Mouse (Mus musculus) MEL (cell line): ENCODE results near the gene Ero1l. TPM values are rescaled to one million over a fixed set of nuclear protein-coding genes. Genes with fewer than 3 reads are reported as not detected.

Experiments
- DNase-seq: peaks from one replicate; pipeline ENCODE4 v3.0.0; 2011; ENCODE audit warnings: low read depth, low spot score
- H3K27ac ChIP-seq: 2 replicates; pipeline ENCODE4 v1.5.1; 2012; ENCODE audit warnings: low read depth, mild to moderate bottlenecking, control low read depth, low read length, moderate library complexity; ENCODE audit not compliant: control insufficient read depth
- H3K27me3 ChIP-seq, 2 experiments: fragments of 150-350 bp in 1 of 2; sonication (generic) in 1 of 2; 2 replicates each; pipeline ENCODE4 v1.6.1; 2012; ENCODE audit warnings: low read length in 2 of 2, mild to moderate bottlenecking in 2 of 2, improper control_type of control experiment in 1 of 2, moderate library complexity in 1 of 2; ENCODE audit not compliant: insufficient read depth in 2 of 2, control insufficient read depth in 1 of 2
- H3K36me3 ChIP-seq, 2 experiments: 2 replicates each; pipeline ENCODE4 v1.6.1; 2012 to 2014; ENCODE audit warnings: low read length in 2 of 2, improper control_type of control experiment in 1 of 2, inconsistent platforms in 1 of 2, mild to moderate bottlenecking in 1 of 2; ENCODE audit not compliant: insufficient read depth in 2 of 2, control insufficient read depth in 1 of 2
- H3K4me1 ChIP-seq, 2 experiments: fragments of 150-350 bp in 1 of 2; sonication (generic) in 1 of 2; 2 replicates each; pipeline ENCODE4 v1.6.1; 2012; ENCODE audit warnings: low read length in 2 of 2, improper control_type of control experiment in 1 of 2, mild to moderate bottlenecking in 1 of 2; ENCODE audit not compliant: insufficient read depth in 2 of 2, control insufficient read depth in 1 of 2
- H3K4me3 ChIP-seq, 2 experiments: fragments of 150-350 bp in 1 of 2; sonication (generic) in 1 of 2; 2 replicates each; pipeline ENCODE4 v1.5.1; 2012; ENCODE audit warnings: low read depth in 2 of 2, low read length in 2 of 2, mild to moderate bottlenecking in 2 of 2, moderate library complexity in 2 of 2, control low read depth in 1 of 2, improper control_type of control experiment in 1 of 2; ENCODE audit not compliant: control insufficient read depth in 1 of 2, insufficient read depth in 1 of 2
- H3K79me2 ChIP-seq: 2 replicates; pipeline ENCODE4 v1.6.1; 2012; ENCODE audit warnings: mild to moderate bottlenecking, low read length, moderate library complexity; ENCODE audit not compliant: control insufficient read depth, poor library complexity, insufficient read depth
- H3K9ac ChIP-seq: 2 replicates; pipeline ENCODE4 v1.6.1; 2012; ENCODE audit warnings: low read depth, mild to moderate bottlenecking, control low read depth, low read length, moderate library complexity; ENCODE audit not compliant: control insufficient read depth, poor library complexity, severe bottlenecking
- H3K9me3 ChIP-seq: fragments of 150-350 bp; sonication (generic); replicated peaks from 2 replicates; pipeline ENCODE4 v1.6.1; 2012; ENCODE audit warnings: mild to moderate bottlenecking, low read length, improper control_type of control experiment, moderate library complexity; ENCODE audit not compliant: insufficient read depth
- CHD1 ChIP-seq: IDR thresholded peaks from 2 replicates; pipeline ENCODE4 v1.6.1; 2012; ENCODE audit warnings: low read depth, mild to moderate bottlenecking, inconsistent platforms, low read length, improper control_type of control experiment
- CHD2 ChIP-seq: IDR thresholded peaks from 2 replicates; pipeline ENCODE4 v1.6.1; 2011; ENCODE audit warnings: low read length, improper control_type of control experiment
- ELF1 ChIP-seq: IDR thresholded peaks from 2 replicates; pipeline ENCODE4 v1.6.1; 2014; ENCODE audit warnings: low read depth, mild to moderate bottlenecking, inconsistent platforms, low read length, improper control_type of control experiment, moderate library complexity
- ETS1 ChIP-seq: IDR thresholded peaks from 2 replicates; pipeline ENCODE4 v1.6.1; 2012; ENCODE audit warnings: low read depth, mild to moderate bottlenecking, inconsistent platforms, low read length, improper control_type of control experiment, moderate library complexity
- GABPA ChIP-seq: IDR thresholded peaks from 2 replicates; pipeline ENCODE4 v1.6.1; 2012; ENCODE audit warnings: low read depth, mild to moderate bottlenecking, inconsistent platforms, low read length, improper control_type of control experiment, moderate library complexity
- HCFC1 ChIP-seq: IDR thresholded peaks from 2 replicates; pipeline ENCODE4 v1.6.1; 2012; ENCODE audit warnings: low read depth, mild to moderate bottlenecking, inconsistent platforms, low read length, improper control_type of control experiment, moderate library complexity
- KAT2A ChIP-seq: conservative IDR thresholded peaks from 2 replicates; pipeline ENCODE4 v1.6.1; 2012; ENCODE audit warnings: low read depth, low read length, improper control_type of control experiment, inconsistent platforms
- MAX ChIP-seq: IDR thresholded peaks from 2 replicates; pipeline ENCODE4 v1.6.1; 2011; ENCODE audit warnings: low read length, improper control_type of control experiment
- MAZ ChIP-seq: IDR thresholded peaks from 2 replicates; pipeline ENCODE4 v1.6.1; 2012; ENCODE audit warnings: low read depth, mild to moderate bottlenecking, inconsistent platforms, low read length, improper control_type of control experiment
- MXI1 ChIP-seq: IDR thresholded peaks from 2 replicates; pipeline ENCODE4 v1.6.1; 2011; ENCODE audit warnings: mild to moderate bottlenecking, low read depth, low read length, improper control_type of control experiment
- NELFE ChIP-seq: IDR thresholded peaks from 2 replicates; pipeline ENCODE4 v1.6.1; 2011; ENCODE audit warnings: low read depth, low read length, improper control_type of control experiment
- NRF1 ChIP-seq: IDR thresholded peaks from 2 replicates; pipeline ENCODE4 v1.6.1; 2014; ENCODE audit warnings: low read depth, mild to moderate bottlenecking, inconsistent platforms, low read length, improper control_type of control experiment, moderate library complexity; ENCODE audit not compliant: poor library complexity, insufficient read depth, severe bottlenecking
- POLR2A ChIP-seq, 2 experiments: IDR thresholded peaks; 2 replicates each; pipeline ENCODE4 v1.6.1; 2011 to 2012; ENCODE audit warnings: low read length in 2 of 2, mild to moderate bottlenecking in 2 of 2, control low read depth in 1 of 2, improper control_type of control experiment in 1 of 2, low read depth in 1 of 2, moderate library complexity in 1 of 2; ENCODE audit not compliant: control insufficient read depth in 1 of 2, insufficient read depth in 1 of 2, poor library complexity in 1 of 2
- POLR2AphosphoS2 ChIP-seq: IDR thresholded peaks from 2 replicates; pipeline ENCODE4 v1.6.1; 2011; ENCODE audit warnings: low read length, improper control_type of control experiment
- POLR2AphosphoS5 ChIP-seq: IDR thresholded peaks from 2 replicates; pipeline ENCODE4 v1.6.1; 2012; ENCODE audit warnings: low read depth, borderline replicate concordance, mild to moderate bottlenecking, inconsistent platforms, low read length, moderate library complexity, mixed read lengths
- RAD21 ChIP-seq: IDR thresholded peaks from 2 replicates; pipeline ENCODE4 v1.6.1; 2011; ENCODE audit warnings: mild to moderate bottlenecking, low read depth, low read length, improper control_type of control experiment
- RCOR1 ChIP-seq: IDR thresholded peaks from 2 replicates; pipeline ENCODE4 v1.6.1; 2012; ENCODE audit warnings: low read depth, mild to moderate bottlenecking, inconsistent platforms, low read length, improper control_type of control experiment
- SIN3A ChIP-seq: IDR thresholded peaks from 2 replicates; pipeline ENCODE4 v1.6.1; 2012; ENCODE audit warnings: low read length, improper control_type of control experiment, inconsistent platforms
- TBP ChIP-seq: IDR thresholded peaks from 2 replicates; pipeline ENCODE4 v1.8.0; 2011; ENCODE audit warnings: low read depth, low read length, improper control_type of control experiment
- TCF12 ChIP-seq: IDR thresholded peaks from 2 replicates; pipeline ENCODE4 v1.6.1; 2014; ENCODE audit warnings: low read depth, mild to moderate bottlenecking, inconsistent platforms, low read length, improper control_type of control experiment, moderate library complexity
- USF1 ChIP-seq: IDR thresholded peaks from 2 replicates; pipeline ENCODE4 v1.6.1; 2014; ENCODE audit warnings: low read depth, mild to moderate bottlenecking, inconsistent platforms, low read length, improper control_type of control experiment, moderate library complexity
- ZMIZ1 ChIP-seq: IDR thresholded peaks from 2 replicates; pipeline ENCODE4 v1.6.1; 2012; ENCODE audit warnings: low read depth, mild to moderate bottlenecking, inconsistent platforms, low read length, improper control_type of control experiment, moderate library complexity
- polyA plus RNA-seq, 2 experiments: library from polyadenylated mRNA; stranded (reverse) in 1 of 2; unstranded in 1 of 2; fragments of >175 nt in 1 of 2; fragments of >200 nt in 1 of 2; gene quantifications; 2 replicates each; pipeline versions ENCODE4 v1.2.1 to v1.2.4; 2012; ENCODE audit warnings: low replicate concordance in 2 of 2, low read depth in 1 of 2; ENCODE audit not compliant: insufficient read length in 2 of 2, insufficient read depth in 1 of 2, missing spikeins in 1 of 2
- total RNA-seq: library from RNA; depleted of rRNA; stranded (reverse); fragments of 300-350 nt; gene quantifications from 2 replicates; pipeline ENCODE4 v1.2.3, GENCODE M21; 2012; rRNA removed

Gene Ero1l
- total RNA-seq = 42.0 and 95.6 TPM in 2 replicates
- 100 to 1,000 TPM; 114 to 273 TPM for polyA plus RNA-seq

DNA sequence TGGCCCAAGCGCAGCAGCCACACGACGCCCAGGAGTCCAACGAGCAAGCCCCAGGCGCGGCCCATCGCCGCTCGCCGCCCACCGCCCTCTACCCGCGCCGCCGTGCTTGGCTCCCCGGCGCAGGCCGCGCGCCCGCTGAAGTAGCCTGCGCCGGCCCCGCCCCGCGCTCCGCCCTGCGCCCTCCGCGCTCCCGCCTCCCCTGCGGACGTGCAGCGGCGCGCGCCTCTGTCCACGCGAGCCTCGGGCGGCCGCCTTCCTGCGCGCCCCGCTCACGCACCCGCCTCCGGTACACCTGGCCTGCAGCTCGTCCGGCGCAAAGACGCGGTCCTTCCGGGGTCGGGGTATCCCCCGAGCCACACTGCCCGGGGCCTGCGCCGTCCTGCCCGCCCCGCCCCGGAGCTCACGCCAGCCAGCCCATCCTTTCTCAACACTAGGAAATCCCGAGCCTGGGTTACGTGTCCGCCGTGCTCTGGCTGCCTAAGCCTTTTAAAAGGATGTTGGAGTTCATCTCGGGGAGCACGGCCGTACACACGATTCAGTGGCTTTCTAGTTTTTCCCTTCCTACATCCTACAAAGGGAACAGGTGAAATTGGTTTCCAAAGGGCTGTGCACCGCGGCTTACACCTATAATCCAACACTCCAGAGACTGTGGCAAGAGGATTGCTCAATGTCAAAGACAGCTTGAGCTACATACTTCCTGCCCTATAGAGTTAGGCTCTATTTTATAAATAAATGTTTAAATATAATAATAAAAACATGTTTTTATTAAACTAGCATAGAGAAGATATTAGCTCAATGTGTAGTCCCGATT is at the start of gene Ero1l:
Gene Ero1l, minus strand, starts transcription at position 346 of the 811 bp plus-strand sequence.
- Histone ChIP-seq H3K27ac (peak within 1 kb of the TSS; percentile 96), H3K4me3 (peak within 1 kb of the TSS; percentile 77 to 91), H3K4me1 (peaks cover 31 to 35% of the 10 kb centered on the region in 2 experiments), H3K9me3 (no peaks in the 10 kb centered on the region), H3K36me3 (peaks cover 2 to 47% of the 10 kb centered on the region in 2 experiments; a peak in 3 of 4 replicates)
- 0 out of 2 replicates have a peak, but pooled peaks have one; percentile 41 for TF ChIP-seq CHD1
- no peak for TF ChIP-seq POLR2AphosphoS5
- peak; percentile 41 for TF ChIP-seq HCFC1
- peak; percentile 50; the same call in 1 of the 2 replicates for TF ChIP-seq MAX
- no peak for TF ChIP-seq GABPA
- TF ChIP-seq POLR2AphosphoS2 = peak; percentile 71
- no peak for TF ChIP-seq MAZ
- TF ChIP-seq TBP = 0 out of 2 replicates have a peak, but pooled peaks have one; percentile 26
- TF ChIP-seq NELFE = peak; percentile 85
- peak; percentile 81 for TF ChIP-seq MXI1
- TF ChIP-seq RCOR1 = peak; percentile 11; the same call in 1 of the 2 replicates
- TF ChIP-seq POLR2A (IDR thresholded peaks at IDR 0.05; ENCODE audit: control insufficient read depth in 1 of 2, insufficient read depth in 1 of 2, low read depth in 1 of 2, low read length in 2 of 2, poor library complexity in 1 of 2) = peak; percentile 85 to 92
- 0 out of 2 replicates have a peak, but pooled peaks have one; percentile 8 for TF ChIP-seq ETS1
- TF ChIP-seq ZMIZ1 = peak; percentile 97
- peak; percentile 38 for TF ChIP-seq SIN3A
- TF ChIP-seq NRF1 = peak; percentile 61
- TF ChIP-seq CHD2 = no peak
- TF ChIP-seq TCF12 = 0 out of 2 replicates have a peak, but pooled peaks have one; percentile 22
- TF ChIP-seq ELF1 = peak; percentile 44; the same call in 1 of the 2 replicates
- TF ChIP-seq, all 39 proteins: peak for 15
- peak within 1 kb of the TSS; percentile 88 for H3K9ac ChIP-seq
- H3K79me2 ChIP-seq = peaks cover 46% of the 10 kb centered on the region
- H3K27me3 ChIP-seq = no peaks in the 10 kb centered on the region
- peak; percentile 86 for DNase-seq

DNA sequence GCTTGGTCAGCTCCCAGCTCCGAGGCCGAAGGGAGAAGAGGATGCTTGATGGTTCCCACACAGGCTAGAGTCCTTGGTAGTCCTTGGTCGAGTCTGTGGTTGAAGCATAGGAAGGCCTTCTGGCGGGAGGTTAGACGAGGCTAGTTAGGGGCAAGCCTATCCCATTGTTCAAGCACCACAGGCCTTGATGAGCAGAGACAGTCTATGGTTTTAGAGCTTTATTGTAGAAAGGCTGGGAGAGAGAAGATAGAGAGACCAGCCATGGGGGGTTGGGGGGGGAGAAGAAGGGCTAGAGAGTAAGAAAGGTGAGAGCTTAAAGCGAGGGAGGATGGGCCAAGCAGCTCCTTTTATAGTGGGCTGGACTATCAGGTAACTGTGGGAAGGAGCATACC is 46.6 kb upstream of the Ero1l start:
- no peaks in the 10 kb centered on the region for H3K9me3 ChIP-seq
- H3K27ac ChIP-seq = no peak overlapping the region
- no peaks in the 10 kb centered on the region for H3K79me2 ChIP-seq
- no peak for TF ChIP-seq NELFE
- TF ChIP-seq KAT2A = no peak
- no peak for TF ChIP-seq RAD21
- no peak for TF ChIP-seq USF1
- no peak for TF ChIP-seq POLR2AphosphoS2
- TF ChIP-seq, all 39 proteins: peak for 0
- peaks cover 0 to 12% of the 10 kb centered on the region in 2 experiments; a peak in 2 of 4 replicates for H3K36me3 ChIP-seq
- H3K4me3 ChIP-seq = no peak overlapping the region
- no peak for DNase-seq
- H3K27me3 ChIP-seq = no peaks in the 10 kb centered on the region
- H3K4me1 ChIP-seq = no peaks in the 10 kb centered on the region
- no peak overlapping the region for H3K9ac ChIP-seq
